Mouse (Mus musculus) frontal cortex, postnatal 14 days (tissue): ENCODE measurements around the gene Srl.
A peak's percentile ranks its signal among the peaks of the same experiment; 100 is the strongest.
"Not testable (repeated sequence)": the region's sequence is repeated elsewhere in the genome, so short reads cannot be mapped to it uniquely, and the experiment has no call there.

Experiments
- DNase-seq, 2 experiments: peaks; one replicate each; pipeline ENCODE4 v3.0.0; 2022; ENCODE audit warnings: low spot score in 2 of 2

Gene Srl

DNA sequence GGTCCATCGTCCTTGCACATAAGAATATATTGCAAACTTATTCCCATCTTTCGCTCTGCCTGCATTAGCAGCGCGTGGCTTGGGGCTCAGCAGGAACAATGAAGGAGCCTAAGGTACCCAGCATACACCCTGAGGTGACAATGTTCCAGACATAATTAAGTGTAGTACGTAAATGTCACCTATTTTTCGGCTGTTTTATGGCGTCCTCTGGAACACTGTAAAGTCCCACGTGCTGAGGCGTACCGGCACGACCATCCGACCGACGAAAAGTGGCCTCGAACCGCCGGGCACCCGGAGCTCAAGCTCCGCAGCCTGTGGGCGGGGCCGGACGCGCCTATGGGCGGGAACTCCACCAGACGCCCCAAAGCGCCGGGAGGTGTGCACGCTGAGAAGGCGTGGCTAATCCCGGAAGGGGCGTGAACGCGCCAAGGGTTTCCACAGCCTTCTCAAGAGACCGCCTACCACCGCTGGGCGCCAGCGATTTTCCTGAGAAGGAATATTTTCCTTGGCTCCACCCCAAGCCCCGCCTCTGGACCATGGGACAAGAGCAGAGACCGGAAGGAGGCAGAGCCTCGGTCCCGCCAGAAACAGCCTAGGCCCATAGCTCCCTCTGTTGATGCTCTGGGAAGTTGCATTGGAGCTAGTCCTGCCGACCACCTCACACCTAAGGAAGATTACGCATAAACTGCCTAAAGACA, at the start of gene Srl:
Gene Srl, minus strand, starts transcription at position 316 of the 698 bp plus-strand sequence.
- peak; percentile 100 for DNase-seq

DNA sequence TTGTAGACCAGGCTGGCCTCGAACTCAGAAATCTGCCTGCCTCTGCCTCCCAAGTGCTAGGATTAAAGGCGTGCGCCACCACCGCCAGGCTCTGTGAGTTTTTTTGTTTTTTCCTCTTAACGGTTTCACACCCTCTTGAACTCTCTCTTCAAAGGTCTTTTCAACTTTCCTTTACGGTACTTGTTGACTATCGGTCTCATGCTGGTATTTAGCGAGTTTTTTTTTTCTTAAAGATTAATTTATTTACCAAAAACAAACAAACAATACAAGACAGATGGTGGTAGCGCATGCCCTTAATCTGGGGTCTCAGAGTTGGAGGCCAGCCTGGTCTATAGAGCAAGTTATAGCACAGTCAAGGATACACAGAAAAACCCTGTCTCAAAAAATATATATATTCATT, 48.6 kb upstream of the Srl start:
- no peak for DNase-seq

DNA sequence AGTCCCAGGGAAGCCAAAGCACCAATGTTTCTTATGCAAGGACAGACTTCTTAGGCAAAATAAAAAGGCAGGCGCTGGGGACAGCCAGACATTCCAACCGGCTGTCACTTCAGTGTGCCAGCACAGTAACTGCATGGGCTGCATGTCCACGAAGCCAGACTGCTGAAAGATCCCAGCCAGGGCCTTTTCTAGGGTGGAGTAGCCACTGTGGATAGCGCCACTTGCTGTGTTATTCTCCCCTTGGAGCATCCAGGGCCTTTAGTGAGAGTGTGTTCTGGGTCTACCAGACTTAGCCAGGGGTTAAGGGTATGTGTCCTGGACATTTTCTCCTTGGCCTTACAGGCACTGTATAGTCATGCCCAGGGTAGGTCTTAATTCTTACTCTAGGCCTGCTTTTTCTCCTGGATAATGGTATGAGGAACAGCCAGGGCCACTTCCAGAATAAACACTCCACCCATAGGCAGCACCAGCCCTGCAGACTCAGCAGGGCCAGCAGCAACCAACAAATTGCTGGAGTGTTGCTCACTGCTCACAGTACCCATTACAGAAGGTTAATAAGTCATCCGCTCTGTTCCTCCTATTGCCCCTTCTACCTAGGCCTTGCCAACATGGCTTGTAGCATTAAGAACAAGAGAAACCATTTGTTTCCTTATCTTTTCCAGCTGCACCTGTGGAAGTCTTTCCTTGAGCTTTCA, 46.0 kb upstream of the Srl start:
- no peak for DNase-seq

GRCm38 (mm10) chr16:4586531-4587123, 45.0 kb upstream of the Srl start:
- DNase-seq = peak; percentile 77 to 85

DNA sequence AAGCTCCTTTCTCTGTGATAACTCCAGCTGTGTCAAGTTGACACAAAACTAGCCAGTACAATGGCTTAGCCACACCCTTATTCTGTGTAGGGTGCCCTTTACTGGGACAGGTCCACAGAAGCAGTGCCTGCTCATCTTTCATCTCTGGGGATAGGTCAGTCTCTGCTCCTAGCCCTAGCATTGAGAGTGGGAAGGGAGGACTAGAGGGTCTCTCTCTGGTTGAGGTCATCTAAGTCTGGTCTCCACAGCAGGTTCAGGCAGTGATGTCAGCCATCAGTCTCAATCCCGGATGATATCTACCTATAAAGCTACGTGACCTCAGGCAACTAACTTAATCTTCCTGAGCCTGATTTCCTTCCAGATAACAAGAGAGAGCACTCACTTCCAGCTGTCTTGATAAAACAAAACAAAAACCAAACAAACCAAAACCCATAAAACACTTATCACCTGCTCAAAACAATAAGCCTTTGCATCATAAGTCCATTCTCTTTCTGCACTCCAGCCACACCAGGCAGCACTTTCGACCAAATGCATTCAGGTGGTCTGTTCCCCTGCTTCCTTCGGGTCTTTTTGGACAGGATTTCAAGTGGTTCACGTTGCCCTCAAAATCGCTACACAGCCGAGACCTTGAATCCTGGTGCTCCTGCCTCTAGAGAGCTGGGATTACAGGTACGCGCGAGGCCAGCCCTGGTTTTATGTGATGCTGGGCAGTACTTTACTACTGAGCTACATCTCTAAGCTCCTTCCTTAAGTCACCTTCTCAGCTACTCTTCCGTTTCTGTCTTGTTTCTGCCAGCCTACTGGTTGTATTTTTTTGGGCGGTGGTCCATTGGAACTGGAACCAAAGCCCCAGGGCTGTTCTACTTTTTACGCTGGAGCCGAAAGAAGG, 44.3 kb upstream of the Srl start:
- DNase-seq = no peak

DNA sequence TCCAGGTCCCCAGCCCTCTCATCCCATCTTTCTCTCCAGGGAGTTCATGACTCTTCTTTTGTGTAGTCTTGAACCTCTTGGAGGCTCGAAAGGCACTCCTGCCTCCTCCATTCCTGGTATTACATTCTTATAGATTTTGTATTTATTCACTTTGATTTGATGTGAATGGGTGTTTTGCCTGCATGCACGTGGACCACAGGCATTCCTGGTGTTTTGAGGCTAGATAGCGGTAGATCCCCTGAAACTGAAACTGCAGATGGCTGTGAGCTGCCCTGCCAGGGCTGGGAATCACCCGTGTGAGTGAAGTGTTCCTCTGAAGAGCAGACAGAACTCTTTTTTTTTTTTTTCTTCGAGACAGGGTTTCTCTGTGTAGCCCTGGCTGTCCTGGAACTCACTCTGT, 42.8 kb upstream of the Srl start:
- DNase-seq = no peak

- no peak for DNase-seq
These were observed 42.2 kb upstream of the Srl start for GRCm38 (mm10) chr16:4583807-4584206.

DNA sequence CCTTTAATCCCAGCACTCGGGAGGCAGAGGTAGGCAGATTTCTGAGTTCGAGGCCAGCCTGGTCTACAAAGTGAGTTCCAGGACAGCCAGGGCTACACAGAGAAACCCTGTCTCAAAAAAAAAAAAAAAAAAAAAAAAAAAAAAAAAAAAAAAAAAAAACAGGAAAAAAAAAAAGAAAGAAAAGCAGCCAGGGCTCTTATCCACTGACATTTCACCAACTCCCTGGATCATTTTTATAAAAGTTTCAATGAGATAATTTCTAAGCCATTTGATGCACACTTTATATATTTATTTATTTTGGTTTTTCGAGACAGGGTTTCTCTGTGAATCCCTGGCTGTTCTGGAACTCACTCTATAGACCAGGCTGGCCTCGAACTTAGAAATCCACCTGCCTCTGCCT, 39.6 kb upstream of the Srl start:
- DNase-seq = not testable (repeated sequence)

- DNase-seq = no peak
These were observed 37.0 kb upstream of the Srl start for GRCm38 (mm10) chr16:4578630-4579029.

GRCm38 (mm10) chr16:4576873-4577272, 35.3 kb upstream of the Srl start:
- no peak for DNase-seq

DNA sequence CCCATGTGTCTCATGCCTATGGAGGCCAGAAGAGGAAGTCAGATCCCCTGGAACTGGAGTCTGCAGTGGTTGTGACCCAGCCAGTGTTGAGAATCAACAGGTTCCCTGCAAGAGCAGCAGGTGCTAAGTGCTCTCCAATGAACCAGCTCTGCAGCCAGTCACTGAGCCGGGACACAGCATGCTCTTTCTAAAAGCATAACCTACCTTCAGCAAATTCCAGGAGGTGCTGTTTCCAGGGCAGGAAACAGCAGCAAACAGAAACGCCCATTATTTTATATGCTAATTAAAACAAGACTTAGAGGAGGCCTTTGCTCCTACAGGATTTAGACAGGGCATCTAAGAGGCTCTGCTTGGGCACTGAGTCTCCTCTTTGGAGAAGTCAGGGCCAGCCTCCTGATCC, 34.4 kb upstream of the Srl start:
- DNase-seq = no peak

DNA sequence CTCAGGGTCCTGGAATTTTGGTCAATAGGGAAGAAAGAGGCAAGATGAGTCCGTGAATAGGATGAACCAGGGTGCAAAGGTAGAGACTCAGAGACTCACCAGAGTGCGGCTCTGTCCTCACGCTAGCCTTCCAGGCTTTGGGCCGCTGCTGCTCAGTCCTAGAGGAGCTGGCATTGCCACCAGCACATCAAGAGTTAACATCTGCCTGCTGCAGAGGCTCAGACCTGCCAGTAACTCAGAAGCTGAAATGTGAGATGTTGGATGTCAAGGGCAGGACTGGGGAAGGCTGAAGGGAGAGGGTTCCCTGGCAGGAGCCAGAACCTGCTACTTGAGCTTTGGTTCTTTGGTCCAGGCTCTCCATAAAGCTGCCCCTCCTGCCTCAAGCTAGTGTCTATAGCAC, 29.1 kb upstream of the Srl start:
- DNase-seq = no peak

- DNase-seq = peak in 1 of 2 experiments; percentile 72
These were observed 26.3 kb upstream of the Srl start for GRCm38 (mm10) chr16:4567912-4568311.

GRCm38 (mm10) chr16:4560145-4560952, 18.7 kb upstream of the Srl start:
- DNase-seq = peak; percentile 35 to 40

- peak; percentile 75 to 87 for DNase-seq
These were observed 18.1 kb upstream of the Srl start, which contains the start of gene Tfap4 for GRCm38 (mm10) chr16:4559715-4560144. TSS of gene Tfap4 (minus strand) at chr16:4559854.

DNA sequence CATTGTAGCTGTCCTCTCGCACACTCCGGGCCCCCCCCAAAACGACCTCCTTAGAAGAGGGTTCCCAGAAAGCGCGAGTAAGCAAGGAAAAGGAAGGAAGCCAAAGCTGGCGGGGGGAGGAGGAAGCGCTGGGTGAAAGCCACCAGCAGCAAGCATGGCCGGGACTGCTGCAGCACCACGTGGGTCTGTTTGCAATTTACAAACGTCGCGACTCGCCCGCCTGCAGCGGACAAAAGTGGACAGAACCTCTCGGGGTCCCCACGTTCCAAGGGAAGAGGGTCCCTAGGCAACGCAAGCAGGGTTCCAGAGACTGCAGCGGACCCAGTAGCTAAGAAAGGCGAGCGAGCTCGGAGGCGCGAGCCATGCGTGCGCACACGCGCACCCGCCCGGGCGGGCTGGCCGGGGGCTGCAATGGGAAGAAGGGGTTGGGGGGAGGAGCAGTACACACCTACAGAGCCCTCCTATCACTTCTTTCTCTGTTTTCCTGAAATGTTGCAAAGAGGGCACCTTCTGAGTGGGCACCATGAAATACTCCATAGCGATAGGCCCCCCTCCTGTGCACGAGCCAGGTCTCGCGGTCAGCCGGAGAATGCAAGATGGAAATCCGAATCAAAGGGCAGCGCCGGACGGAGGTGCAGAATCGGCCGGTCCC, 17.5 kb upstream of the Srl start:
- peak; percentile 66 to 67 for DNase-seq

GRCm38 (mm10) chr16:4558384-4558979, 16.9 kb upstream of the Srl start:
- DNase-seq = peak; percentile 85 to 87

DNA sequence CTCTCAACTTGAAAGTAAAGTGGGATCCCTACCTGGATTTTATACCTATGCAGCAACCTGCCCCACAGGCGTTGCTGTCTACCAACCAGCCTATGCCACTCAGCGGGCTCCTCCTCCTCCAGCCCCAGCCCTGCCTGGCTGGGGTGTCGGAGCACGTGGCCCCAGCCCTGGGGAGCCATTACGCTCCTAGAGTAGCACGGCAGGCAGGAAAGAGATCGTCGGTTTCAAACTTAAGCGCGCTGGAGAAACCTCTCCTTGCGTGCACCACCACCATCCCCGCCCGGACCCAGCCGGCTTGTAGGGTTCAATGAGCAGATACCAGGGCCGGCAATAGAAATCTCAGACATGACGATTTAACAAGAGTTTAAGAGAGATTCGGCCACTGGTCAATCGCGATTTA, 16.3 kb upstream of the Srl start:
- DNase-seq = peak; percentile 34 to 53

DNA sequence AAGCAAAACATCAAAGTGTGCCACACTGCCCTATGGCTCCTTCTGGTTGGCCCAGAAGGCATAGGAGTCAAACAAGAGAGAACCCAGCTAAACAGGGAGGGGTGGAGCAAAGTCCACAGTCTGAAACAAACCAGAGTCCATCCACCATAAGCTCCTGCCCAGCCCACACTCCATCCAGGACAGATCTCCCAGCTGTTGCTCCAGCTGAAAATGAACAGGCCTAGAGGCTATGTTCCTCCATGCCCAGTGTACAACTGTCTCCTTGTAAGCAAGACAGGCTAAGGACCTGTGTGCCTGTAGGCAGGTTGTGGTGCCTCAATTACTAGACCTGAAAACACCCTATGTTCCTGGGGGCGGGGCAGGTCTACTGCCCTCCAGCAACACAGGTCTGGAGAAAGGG, 15.5 kb upstream of the Srl start:
- no peak for DNase-seq

- DNase-seq = no peak
These were observed 13.9 kb upstream of the Srl start for GRCm38 (mm10) chr16:4555555-4555954.
